Mouse (Mus musculus) splenic B cell, adult 2 months (primary cell): ENCODE measurements at regions not wholly inside any gene's neighbourhood (a gene's known extent, or its start where the extent isn't known, plus 50 kb on each side); places are given as distances from the start of the nearest gene placed in this dataset.
"Not testable (repeated sequence)": the region's sequence is repeated elsewhere in the genome, so short reads cannot be mapped to it uniquely, and the experiment has no call there.

Experiments
- DNase-seq: peaks from one replicate; pipeline ENCODE4 v3.0.0-alpha.2; 2011; ENCODE audit warnings: low read depth, low spot score
- H3K27me3 ChIP-seq: 2 replicates; pipeline ENCODE4 v1.6.1; 2012; ENCODE audit warnings: mild to moderate bottlenecking, low read length, moderate library complexity, mixed read lengths; ENCODE audit not compliant: control insufficient read depth, poor library complexity, insufficient read depth, severe bottlenecking
- H3K36me3 ChIP-seq: 2 replicates; pipeline ENCODE4 v1.6.1; 2012; ENCODE audit warnings: mild to moderate bottlenecking, low read length, moderate library complexity, mixed read lengths; ENCODE audit not compliant: control insufficient read depth, poor library complexity, insufficient read depth, severe bottlenecking

DNA sequence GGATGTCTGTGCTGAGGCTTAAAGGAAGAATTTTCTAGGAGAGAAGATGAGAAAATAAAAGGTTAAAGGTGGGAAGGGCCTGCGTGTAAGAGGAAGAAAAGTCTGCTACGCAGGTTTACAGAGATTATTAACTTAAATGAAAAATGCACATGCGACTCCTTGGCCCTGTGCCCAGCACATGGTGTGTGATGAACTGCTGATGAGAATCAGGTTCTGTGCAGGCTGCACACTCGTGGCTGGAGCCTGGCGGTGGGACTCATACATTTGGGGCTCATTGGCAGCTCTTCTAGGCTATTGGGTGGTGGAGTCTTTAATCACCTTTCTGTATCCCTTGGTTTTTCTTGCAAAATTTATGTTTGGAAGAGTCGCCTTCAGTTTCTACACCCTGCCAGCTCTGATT lies 85.1 kb upstream of the Akt3 start:
- no peak for DNase-seq
- H3K36me3 ChIP-seq, result no peaks in the 10 kb centered on the region
- no peaks in the 10 kb centered on the region for H3K27me3 ChIP-seq

- no peak for DNase-seq
- no peaks in the 10 kb centered on the region for H3K36me3 ChIP-seq
- no peaks in the 10 kb centered on the region for H3K27me3 ChIP-seq
Measured at GRCm38 (mm10) chr1:177340232-177340631, 82.2 kb upstream of the Akt3 start.

DNA sequence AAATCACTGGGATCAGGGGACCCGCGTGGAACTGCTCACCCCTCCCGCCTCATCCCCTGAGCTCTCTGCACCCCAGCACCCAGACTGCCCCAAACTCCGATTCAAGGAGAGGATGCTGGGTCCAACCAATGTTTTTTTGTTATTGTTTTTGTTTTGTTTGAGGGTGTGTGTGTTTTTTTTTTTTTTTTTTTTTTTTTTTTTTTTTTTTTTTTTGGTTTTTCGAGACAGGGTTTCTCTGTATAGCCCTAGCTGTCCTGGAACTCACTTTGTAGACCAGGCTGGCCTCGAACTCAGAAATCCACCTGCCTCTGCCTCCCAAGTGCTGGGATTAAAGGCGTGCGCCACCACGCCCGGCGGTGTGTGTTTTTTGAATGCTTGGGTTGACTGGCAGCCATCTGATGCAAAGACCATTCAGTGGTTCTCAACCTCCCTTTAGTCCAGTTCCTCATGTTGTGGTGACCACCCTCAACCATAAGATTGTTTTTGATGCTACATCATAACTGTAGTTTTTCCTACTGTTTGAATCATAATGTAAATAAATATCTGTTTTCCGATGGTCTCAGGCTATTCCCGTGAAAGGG lies 81.3 kb upstream of the Akt3 start:
- H3K27me3 ChIP-seq, H3K36me3 ChIP-seq, DNase-seq: not testable (repeated sequence)

DNA sequence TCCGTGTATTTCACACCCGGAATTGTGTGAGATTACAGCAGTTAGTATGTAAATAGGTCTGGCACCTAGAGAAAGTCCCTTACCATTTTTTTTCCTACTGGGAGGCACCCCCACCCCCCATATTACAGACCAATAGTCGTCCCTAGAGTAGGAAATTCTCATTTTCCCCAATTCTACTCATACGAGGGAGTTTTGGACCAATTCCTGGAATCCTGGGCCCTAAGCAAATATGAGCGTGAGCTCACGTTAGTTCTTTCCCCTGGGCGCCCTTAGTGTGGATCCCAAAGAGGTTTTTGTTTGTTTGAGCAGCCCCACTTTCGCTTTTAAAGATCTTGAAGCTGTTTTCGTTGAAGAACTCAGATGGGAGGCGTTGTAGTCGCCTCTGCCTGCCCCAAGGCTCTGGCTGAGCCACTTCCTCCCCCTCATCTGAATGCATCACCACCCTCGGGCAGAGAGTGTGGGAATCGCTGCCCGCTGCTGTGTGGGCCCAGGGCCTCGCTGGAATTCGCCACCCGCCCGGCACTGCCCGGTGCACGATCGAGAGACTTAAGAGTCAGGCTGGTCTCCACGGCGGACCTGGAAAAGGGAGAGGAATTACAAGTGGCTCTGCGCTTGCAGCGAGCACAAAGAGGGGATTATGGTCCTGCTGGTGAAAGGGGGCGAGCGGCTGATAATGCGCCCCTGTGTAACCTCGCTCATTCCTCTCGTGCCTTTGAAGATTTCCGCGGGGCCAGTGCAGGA lies 80.6 kb upstream of the Akt3 start:
- H3K27me3 ChIP-seq, result no peaks in the 10 kb centered on the region
- H3K36me3 ChIP-seq, result no peaks in the 10 kb centered on the region
- peak; percentile 49 for DNase-seq

- Histone ChIP-seq H3K36me3 (no peaks in the 10 kb centered on the region), H3K27me3 (no peaks in the 10 kb centered on the region)
- DNase-seq, result no peak
Measured at GRCm38 (mm10) chr1:177337756-177338155, 79.8 kb upstream of the Akt3 start.

GRCm38 (mm10) chr1:177337141-177337540 lies 79.1 kb upstream of the Akt3 start:
- Histone ChIP-seq H3K36me3 (no peaks in the 10 kb centered on the region), H3K27me3 (no peaks in the 10 kb centered on the region)
- no peak for DNase-seq

- DNase-seq, result no peak
- Histone ChIP-seq H3K36me3 (no peaks in the 10 kb centered on the region), H3K27me3 (no peaks in the 10 kb centered on the region)
Measured at GRCm38 (mm10) chr1:177336436-177336835, 78.4 kb upstream of the Akt3 start.

DNA sequence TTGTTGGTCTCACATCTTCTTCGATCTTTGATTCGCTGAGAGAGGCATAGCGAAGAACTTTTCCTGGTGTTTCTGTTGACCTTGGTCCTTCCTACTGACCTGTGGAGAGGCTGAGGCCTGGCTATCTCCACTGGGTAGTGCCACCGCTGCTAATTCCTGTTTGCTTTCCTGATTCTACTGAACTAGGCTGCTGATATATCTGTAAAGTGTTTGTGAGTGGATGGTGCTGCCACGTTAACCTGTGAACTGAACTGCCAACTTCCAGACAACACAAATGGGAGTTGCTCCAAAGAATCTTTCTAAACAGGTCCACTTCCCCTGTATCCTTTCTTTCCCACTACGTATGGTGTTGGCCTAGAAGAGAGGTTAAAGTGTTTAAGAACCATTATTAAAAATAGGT lies 78.0 kb upstream of the Akt3 start:
- no peak for DNase-seq
- H3K36me3 ChIP-seq, result no peaks in the 10 kb centered on the region
- H3K27me3 ChIP-seq, result no peaks in the 10 kb centered on the region

GRCm38 (mm10) chr1:177323366-177323765 lies 65.4 kb upstream of the Akt3 start:
- no peak for DNase-seq
- no peaks in the 10 kb centered on the region for H3K36me3 ChIP-seq

GRCm38 (mm10) chr1:177322745-177323299 lies 64.8 kb upstream of the Akt3 start:
- no peak for DNase-seq
- Histone ChIP-seq H3K27me3 (no peaks in the 10 kb centered on the region), H3K36me3 (no peaks in the 10 kb centered on the region)

More at GRCm38 (mm10) chr1:177323366-177323765, 65.4 kb upstream of the Akt3 start:
- no peaks in the 10 kb centered on the region for H3K27me3 ChIP-seq

DNA sequence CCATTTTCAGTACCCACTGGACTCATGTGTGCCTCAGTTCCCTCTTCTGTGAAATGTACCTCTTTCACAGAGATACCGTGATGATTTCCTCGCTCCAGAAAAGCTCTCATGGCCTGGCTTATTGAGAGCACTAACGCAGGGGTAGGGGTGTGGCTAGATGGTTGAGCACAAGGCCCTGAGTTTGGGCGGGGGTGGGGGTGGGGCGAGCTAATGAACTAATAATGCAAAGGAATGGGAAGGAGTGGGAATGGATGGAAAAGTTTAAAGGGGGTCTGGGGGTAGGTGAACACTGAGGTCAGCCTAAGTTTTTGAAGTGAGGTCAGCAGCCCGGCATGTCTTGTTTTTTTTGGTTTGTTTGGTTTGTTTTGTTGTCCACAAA lies 64.3 kb upstream of the Akt3 start:
- DNase-seq, result no peak
- Histone ChIP-seq H3K36me3 (no peaks in the 10 kb centered on the region), H3K27me3 (no peaks in the 10 kb centered on the region)

DNA sequence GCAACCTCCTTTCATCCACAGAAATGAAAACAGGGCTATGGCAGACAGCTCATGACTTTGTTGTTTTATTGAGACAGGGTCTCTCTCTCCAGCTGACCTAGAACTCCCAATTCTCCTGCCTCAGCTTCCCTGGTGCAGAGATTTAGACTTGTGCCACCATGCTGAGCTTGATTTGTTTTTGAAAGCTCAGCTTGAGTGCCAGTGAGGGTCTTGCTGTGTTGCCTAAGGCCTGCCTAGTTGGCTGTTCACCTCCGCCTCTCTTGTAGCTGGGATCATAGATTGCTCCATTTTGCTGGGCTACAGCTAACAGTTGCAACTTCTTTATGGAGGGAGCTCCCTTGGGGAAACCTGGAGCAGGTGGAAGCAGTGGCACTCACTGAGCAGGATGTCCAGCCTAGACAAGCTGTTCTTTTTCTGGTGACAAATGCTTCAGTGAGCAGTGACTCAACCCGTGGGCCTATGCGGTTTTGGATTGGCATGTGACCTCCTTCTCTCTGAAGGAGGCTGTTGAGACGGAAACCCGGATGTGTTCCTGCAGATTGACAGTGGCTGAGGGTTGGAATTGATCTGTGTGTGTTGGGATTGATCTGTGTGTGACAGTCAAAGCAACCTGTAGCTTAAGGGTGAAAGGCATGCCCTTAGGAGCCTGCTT lies 63.8 kb upstream of the Akt3 start:
- Histone ChIP-seq H3K36me3 (no peaks in the 10 kb centered on the region), H3K27me3 (no peaks in the 10 kb centered on the region)
- DNase-seq, result peak; percentile 66

- no peak for DNase-seq
- Histone ChIP-seq H3K36me3 (no peaks in the 10 kb centered on the region), H3K27me3 (no peaks in the 10 kb centered on the region)
Measured at GRCm38 (mm10) chr1:177308213-177308872, 50.3 kb upstream of the Akt3 start.
